Mouse (Mus musculus): Measurements from ENCODE around the gene Inhbb.

GRCm38 (mm10) chr1:119410661-119411060, 11.4 kb downstream of the Inhbb start:
- TF ChIP-seq CTCF (IDR thresholded peaks at IDR 0.05; ENCODE audit: extremely low read depth, insufficient read depth, low read length) (no peak), POLR2A (IDR thresholded peaks at IDR 0.05; ENCODE audit: extremely low read depth, insufficient read depth, low read length) (no peak)
